Mouse (Mus musculus) liver, embryonic 14.5 days (tissue): ENCODE data around the gene Zbtb37. TPM values are rescaled to one million over a fixed set of nuclear protein-coding genes. Genes with fewer than 3 reads are reported as not detected.
A peak's percentile ranks its signal among the peaks of the same experiment; 100 is the strongest.

Experiments
- ATAC-seq: fragments of 200-750 bp; cut with Nextera tagmentation; 2 replicates; pipeline ENCODE4 v1.8.0; 2017; ENCODE audit warnings: moderate number of reproducible peaks, mild to moderate bottlenecking, moderate library complexity; ENCODE audit not compliant: insufficient read depth
- DNase-seq, 3 experiments: peaks; one replicate each; pipeline ENCODE4 v3.0.0-alpha.2; 2012 to 2013; ENCODE audit warnings: low read depth in 3 of 3, low spot score in 3 of 3
- H3K27ac ChIP-seq: fragments of 300-500 bp; sonication (generic); 2 replicates; pipeline ENCODE4 v1.5.1; 2014; ENCODE audit warnings: moderate library complexity, mild to moderate bottlenecking, control low read depth, inconsistent platforms
- H3K27me3 ChIP-seq: fragments of 300-500 bp; sonication (generic); 2 replicates; pipeline ENCODE4 v1.6.1; 2014; ENCODE audit warnings: mild to moderate bottlenecking, low read length, moderate library complexity; ENCODE audit not compliant: control insufficient read depth, insufficient read depth
- H3K36me3 ChIP-seq: fragments of 300-500 bp; sonication (generic); replicated peaks from 2 replicates; pipeline ENCODE4 v1.6.1; 2014; ENCODE audit warnings: low read depth; ENCODE audit not compliant: control insufficient read depth, insufficient read depth
- H3K4me1 ChIP-seq, 2 experiments: fragments of 200-500 bp in 1 of 2; fragments of 300-500 bp in 1 of 2; sonication (generic) in 1 of 2; replicated peaks; 2 replicates each; pipeline ENCODE4 v1.6.1; 2012 to 2014; ENCODE audit warnings: antibody characterized with exemption in 1 of 2, inconsistent platforms in 1 of 2, low read length in 1 of 2; ENCODE audit not compliant: control insufficient read depth in 2 of 2, insufficient read depth in 2 of 2
- H3K4me2 ChIP-seq: fragments of 300-500 bp; sonication (generic); 2 replicates; pipeline ENCODE4 v1.6.1; 2014; ENCODE audit warnings: low read depth, mild to moderate bottlenecking, control low read depth, moderate library complexity
- H3K4me3 ChIP-seq, 2 experiments: fragments of 200-500 bp in 1 of 2; fragments of 300-500 bp in 1 of 2; sonication (generic) in 1 of 2; 2 replicates each; pipeline ENCODE4 v1.5.1; 2012 to 2014; ENCODE audit warnings: low read depth in 2 of 2, low read length in 2 of 2, mild to moderate bottlenecking in 2 of 2, control low read depth in 1 of 2, inconsistent platforms in 1 of 2, moderate library complexity in 1 of 2; ENCODE audit not compliant: insufficient read depth in 1 of 2
- H3K9ac ChIP-seq: fragments of 300-500 bp; sonication (generic); replicated peaks from 2 replicates; pipeline ENCODE4 v1.6.1; 2014; ENCODE audit warnings: mild to moderate bottlenecking, control low read depth, moderate library complexity
- H3K9me3 ChIP-seq: fragments of 300-500 bp; sonication (generic); 2 replicates; pipeline ENCODE4 v1.6.1; 2016; ENCODE audit warnings: low read length, mixed read lengths; ENCODE audit not compliant: control insufficient read depth
- CTCF ChIP-seq: IDR thresholded peaks from 2 replicates; pipeline ENCODE4 v1.5.1; 2016; ENCODE audit warnings: antibody characterized with exemption, low read depth, control low read depth
- EP300 ChIP-seq: IDR thresholded peaks from 2 replicates; pipeline ENCODE4 v1.6.1; 2016; ENCODE audit warnings: antibody characterized with exemption, low read depth
- WGBS: fragments of 180-500 bp; shearing (Covaris S2); extraction: QIAGEN DNeasy Blood & Tissue Kit; methylation state at CpG from one replicate; pipeline ENCODE4 v1.1.7; 2014; ENCODE audit not compliant: insufficient replicate concordance; 5-methylcytosine and 5-hydroxymethylcytosine counted together
- polyA plus RNA-seq, 2 experiments: library from polyadenylated mRNA; depleted of rRNA in 1 of 2; stranded (reverse) in 1 of 2; unstranded in 1 of 2; fragments of >200 nt; fragmentation: Nextera tagmentation in 1 of 2; extraction: Ambion mirVana in 1 of 2; gene quantifications; 2 replicates each; pipeline versions ENCODE4 v1.2.1 to v1.2.3; 2012 to 2014

Zbtb37 gene
- polyA plus RNA-seq, 2 experiments: 0.73 to 1.8 TPM

GRCm38 (mm10) chr1:161038968-161039721, 4.5 kb upstream of the Zbtb37 start:
- Histone ChIP-seq H3K4me2 (peak overlapping the region; percentile 6; the same call in 1 of the 2 replicates), H3K4me3 (no peak overlapping the region), H3K27me3 (no peaks in the 10 kb centered on the region), H3K9me3 (no peaks in the 10 kb centered on the region), H3K4me1 (peaks cover 0 to 2% of the 10 kb centered on the region in 2 experiments; a peak in 2 of 4 replicates), H3K9ac (peak overlapping the region; percentile 34; the same call in 1 of the 2 replicates), H3K27ac (peak overlapping the region; percentile 70), H3K36me3 (peaks cover 39% of the 10 kb centered on the region)
- ATAC-seq (peak; percentile 14), DNase-seq (no peak)
- TF ChIP-seq CTCF: no peak
- WGBS: 8% methylated on average over 3 of the region's 3 CpGs

- no peaks in the 10 kb centered on the region for H3K27me3 ChIP-seq
- H3K9me3 ChIP-seq: no peaks in the 10 kb centered on the region
- peak overlapping the region; percentile 85 for H3K4me2 ChIP-seq
- DNase-seq: no peak
- H3K36me3 ChIP-seq: peaks cover 39% of the 10 kb centered on the region
- 18% methylated on average over 3 of the region's 3 CpGs for WGBS
- no peak for TF ChIP-seq CTCF
- TF ChIP-seq EP300: no peak
- peaks cover 7 to 8% of the 10 kb centered on the region in 2 experiments for H3K4me1 ChIP-seq
- peak overlapping the region; percentile 95 for H3K9ac ChIP-seq
- H3K4me3 ChIP-seq: peak overlapping the region; percentile 84 to 89
- peak overlapping the region; percentile 77 for H3K27ac ChIP-seq
- ATAC-seq: no peak
These were observed 3.4 kb upstream of the Zbtb37 start for GRCm38 (mm10) chr1:161038004-161038403.

- peak overlapping the region; percentile 77 for H3K27ac ChIP-seq
- DNase-seq: no peak
- TF ChIP-seq EP300 (no peak), CTCF (no peak)
- H3K36me3 ChIP-seq: peaks cover 39% of the 10 kb centered on the region
- no peak for ATAC-seq
- H3K4me3 ChIP-seq: peak overlapping the region; percentile 84 to 89
- H3K4me2 ChIP-seq: peak overlapping the region; percentile 85
- WGBS: 5% methylated on average over 3 of the region's 3 CpGs
- H3K9me3 ChIP-seq: no peaks in the 10 kb centered on the region
- H3K27me3 ChIP-seq: no peaks in the 10 kb centered on the region
- peaks cover 9% of the 10 kb centered on the region in 2 experiments for H3K4me1 ChIP-seq
- peak overlapping the region; percentile 95 for H3K9ac ChIP-seq
These were observed 3.0 kb upstream of the Zbtb37 start for GRCm38 (mm10) chr1:161037599-161037998.

GRCm38 (mm10) chr1:161037026-161037425, 2.4 kb upstream of the Zbtb37 start:
- H3K27me3 ChIP-seq: no peaks in the 10 kb centered on the region
- peak overlapping the region; percentile 84 to 89 for H3K4me3 ChIP-seq
- H3K36me3 ChIP-seq: peaks cover 39% of the 10 kb centered on the region
- H3K9me3 ChIP-seq: no peaks in the 10 kb centered on the region
- DNase-seq (no peak), ATAC-seq (no peak)
- peak overlapping the region; percentile 98 for H3K27ac ChIP-seq
- H3K9ac ChIP-seq: peak overlapping the region; percentile 95
- H3K4me2 ChIP-seq: peak overlapping the region; percentile 85
- WGBS: 0% methylated on average over 1 of the region's 1 CpGs
- H3K4me1 ChIP-seq: peaks cover 12 to 13% of the 10 kb centered on the region in 2 experiments
- TF ChIP-seq EP300: no peak
- no peak for TF ChIP-seq CTCF

- TF ChIP-seq EP300 (0 out of 2 replicates have a peak, but pooled peaks have one; percentile 10), CTCF (no peak)
- H3K9me3 ChIP-seq: no peaks in the 10 kb centered on the region
- H3K27ac ChIP-seq: peak overlapping the region; percentile 98
- WGBS: 2% methylated on average over 5 of the region's 5 CpGs
- H3K4me2 ChIP-seq: peak overlapping the region; percentile 85
- peaks cover 39% of the 10 kb centered on the region for H3K36me3 ChIP-seq
- no peak for DNase-seq
- H3K4me1 ChIP-seq: peaks cover 12 to 13% of the 10 kb centered on the region in 2 experiments
- peak overlapping the region; percentile 84 to 89 for H3K4me3 ChIP-seq
- no peaks in the 10 kb centered on the region for H3K27me3 ChIP-seq
- ATAC-seq: no peak
- H3K9ac ChIP-seq: peak overlapping the region; percentile 95
These were observed 1.8 kb upstream of the Zbtb37 start for GRCm38 (mm10) chr1:161036411-161036841.
